Comparison of ENCODE assay signal across 20 mouse cellular contexts in genomic region chr12:17473862-17474261, GRCm38 (mm10).
DNase-seq lines count a peak whose midpoint lies in the region; ATAC-seq and TF ChIP-seq lines count a peak whose summit lies in the region.
"Had no signal": no experiment of that assay in that cellular context is flagged by ENCODE, and none has a peak within 500 bp of the region (broad histone marks: within the 10 kb centered on the region; RNA-seq: fewer than 3 reads in every experiment).

No protein-coding gene starts in this region.

- peak overlapping the region; percentile 95 for H3K27ac ChIP-seq in kidney, adult 2 months (ENCODE audit: insufficient read depth, low read depth, low read length)
- no peak overlapping the region for H3K27ac ChIP-seq in liver, embryonic 16.5 days (ENCODE audit: low read length)
- H3K27ac ChIP-seq: embryonic facial prominence, embryonic 13.5 days; embryonic facial prominence, embryonic 15.5 days; forebrain, embryonic 10.5 days had no signal

- no peaks in the 10 kb centered on the region for H3K9me3 ChIP-seq in liver, embryonic 16.5 days (replicated peaks; ENCODE audit: control insufficient read depth, low read length)
- H3K9me3 ChIP-seq: embryonic facial prominence, embryonic 13.5 days; embryonic facial prominence, embryonic 15.5 days; forebrain, embryonic 10.5 days had no signal

- DNase-seq in kidney, adult 2 months, result no peak
- DNase-seq in kidney, postnatal 10 days, result no peak
- no peak for DNase-seq in liver
- DNase-seq: adrenal gland, adult 2 months; adrenal gland, postnatal 10 days; adrenal gland, postnatal 25 days; cerebellum, adult 11 months; cerebellum, adult 18-20 months; cerebellum, adult 8-10 months; cerebellum, adult 9-11 months; cerebellum, postnatal 14 days; cerebellum, postnatal 36 days; embryo, embryonic 11 days had no signal

- H3K4me3 ChIP-seq in kidney, adult 2 months (ENCODE audit: insufficient read depth, low read depth, low read length), result peak overlapping the region; percentile 33
- H3K4me3 ChIP-seq in liver, embryonic 16.5 days (ENCODE audit: low read depth, low read length), result no peak overlapping the region
- H3K4me3 ChIP-seq: embryonic facial prominence, embryonic 13.5 days; embryonic facial prominence, embryonic 15.5 days; erythroblast, embryonic 14.5 days; forebrain, embryonic 10.5 days had no signal

- TF ChIP-seq POLR2A in kidney, adult 2 months (IDR thresholded peaks at IDR 0.05; ENCODE audit: low read depth, low read length), result no peak

- TF ChIP-seq CTCF in kidney, adult 2 months (conservative IDR thresholded peaks at IDR 0.05; ENCODE audit: insufficient read depth, insufficient read length, low read depth, low read length), result no peak

- H3K4me2 ChIP-seq in liver, embryonic 16.5 days (ENCODE audit: low read depth, low read length), result no peak overlapping the region
- H3K4me2 ChIP-seq: embryonic facial prominence, embryonic 13.5 days; embryonic facial prominence, embryonic 15.5 days had no signal

- H3K27me3 ChIP-seq in kidney, adult 2 months (replicated peaks; ENCODE audit: control insufficient read depth, insufficient read depth, low read length), result no peaks in the 10 kb centered on the region
- no peaks in the 10 kb centered on the region for H3K27me3 ChIP-seq in liver, embryonic 16.5 days (ENCODE audit: control insufficient read depth, insufficient read depth, low read depth, low read length)
- H3K27me3 ChIP-seq: embryonic facial prominence, embryonic 13.5 days; embryonic facial prominence, embryonic 15.5 days had no signal

- H3K36me3 ChIP-seq in kidney, adult 2 months (ENCODE audit: control insufficient read depth, insufficient read depth, low read length), result no peaks in the 10 kb centered on the region
- H3K36me3 ChIP-seq in liver, embryonic 16.5 days (ENCODE audit: control insufficient read depth, insufficient read depth), result no peaks in the 10 kb centered on the region
- H3K36me3 ChIP-seq: embryonic facial prominence, embryonic 13.5 days; embryonic facial prominence, embryonic 15.5 days; forebrain, embryonic 10.5 days had no signal

- peaks cover 22% of the 10 kb centered on the region for H3K4me1 ChIP-seq in kidney, adult 2 months (ENCODE audit: control insufficient read depth, insufficient read depth, low read length)
- peaks cover 2% of the 10 kb centered on the region; the same call in 1 of the 2 replicates for H3K4me1 ChIP-seq in liver, embryonic 16.5 days (ENCODE audit: control insufficient read depth, low read depth, low read length)
- H3K4me1 ChIP-seq: embryonic facial prominence, embryonic 13.5 days; embryonic facial prominence, embryonic 15.5 days had no signal

- no peak overlapping the region for H3K9ac ChIP-seq in liver, embryonic 16.5 days (ENCODE audit: low read depth, low read length)
- H3K9ac ChIP-seq: embryonic facial prominence, embryonic 13.5 days; embryonic facial prominence, embryonic 15.5 days had no signal

- ATAC-seq in liver, embryonic 16.5 days (ENCODE audit: low read depth), result 0 out of 2 replicates have a peak, but pooled peaks have one; percentile 9
- ATAC-seq: forebrain, embryonic 14.5 days; forebrain, embryonic 16.5 days had no signal

- whole genome bisulfite sequencing in kidney, adult 2 months, result 77% methylated on average over 3 of the region's 3 CpGs
- 56% methylated on average over 3 of the region's 3 CpGs for WGBS in liver, embryonic 16.5 days (ENCODE audit: insufficient replicate concordance)
